Mouse (Mus musculus) hindbrain, embryonic 13.5 days (tissue): ENCODE measurements around the gene Prdx5. TPM values are rescaled to one million over a fixed set of nuclear protein-coding genes. Genes with fewer than 3 reads are reported as not detected.

Experiments
- ATAC-seq: fragments of 200-750 bp; cut with Nextera tagmentation; 2 replicates; pipeline ENCODE4 v1.8.0; 2017; ENCODE audit warnings: moderate TSS enrichment; ENCODE audit not compliant: low FRiP score
- H3K27ac ChIP-seq: fragments of 300-500 bp; sonication (generic); 2 replicates; pipeline ENCODE4 v1.5.1; 2015; ENCODE audit warnings: inconsistent platforms, mild to moderate bottlenecking, moderate library complexity
- H3K27me3 ChIP-seq: fragments of 300-500 bp; sonication (generic); 2 replicates; pipeline ENCODE4 v1.6.1; 2015; ENCODE audit warnings: mild to moderate bottlenecking, inconsistent platforms
- H3K36me3 ChIP-seq: fragments of 300-500 bp; sonication (generic); 2 replicates; pipeline ENCODE4 v1.6.1; 2015; ENCODE audit warnings: mild to moderate bottlenecking, inconsistent platforms
- H3K4me1 ChIP-seq: fragments of 300-500 bp; sonication (generic); replicated peaks from 2 replicates; pipeline ENCODE4 v1.6.1; 2015; ENCODE audit warnings: inconsistent platforms
- H3K4me2 ChIP-seq: fragments of 300-500 bp; sonication (generic); 2 replicates; pipeline ENCODE4 v1.6.1; 2015; ENCODE audit warnings: inconsistent platforms, mild to moderate bottlenecking, moderate library complexity
- H3K4me3 ChIP-seq: fragments of 300-500 bp; sonication (generic); 2 replicates; pipeline ENCODE4 v1.5.1; 2015; ENCODE audit warnings: mild to moderate bottlenecking, inconsistent platforms
- H3K9ac ChIP-seq: fragments of 300-500 bp; sonication (generic); 2 replicates; pipeline ENCODE4 v1.6.1; 2015; ENCODE audit warnings: mild to moderate bottlenecking, inconsistent platforms
- H3K9me3 ChIP-seq: fragments of 300-500 bp; sonication (generic); 2 replicates; pipeline ENCODE4 v1.6.1; 2016; ENCODE audit warnings: inconsistent platforms
- WGBS: fragments of 180-500 bp; shearing (Covaris S2); methylation state at CpG from one replicate; pipeline ENCODE4 v1.1.7; 2015; 5-methylcytosine and 5-hydroxymethylcytosine counted together
- microRNA-seq: library from miRNA; unstranded; fragments of <30 nt; microRNA quantifications from one replicate; pipeline ENCODE4, GENCODE M21; 2016
- polyA plus RNA-seq: library from polyadenylated mRNA; unstranded; fragments of >200 nt; fragmentation: Nextera tagmentation; extraction: Ambion mirVana; gene quantifications from 2 replicates; pipeline ENCODE4 v1.2.1, GENCODE M21; 2015

The Prdx5 gene
- polyA plus RNA-seq, 1 experiment from 2014 or later: 284 TPM

DNA sequence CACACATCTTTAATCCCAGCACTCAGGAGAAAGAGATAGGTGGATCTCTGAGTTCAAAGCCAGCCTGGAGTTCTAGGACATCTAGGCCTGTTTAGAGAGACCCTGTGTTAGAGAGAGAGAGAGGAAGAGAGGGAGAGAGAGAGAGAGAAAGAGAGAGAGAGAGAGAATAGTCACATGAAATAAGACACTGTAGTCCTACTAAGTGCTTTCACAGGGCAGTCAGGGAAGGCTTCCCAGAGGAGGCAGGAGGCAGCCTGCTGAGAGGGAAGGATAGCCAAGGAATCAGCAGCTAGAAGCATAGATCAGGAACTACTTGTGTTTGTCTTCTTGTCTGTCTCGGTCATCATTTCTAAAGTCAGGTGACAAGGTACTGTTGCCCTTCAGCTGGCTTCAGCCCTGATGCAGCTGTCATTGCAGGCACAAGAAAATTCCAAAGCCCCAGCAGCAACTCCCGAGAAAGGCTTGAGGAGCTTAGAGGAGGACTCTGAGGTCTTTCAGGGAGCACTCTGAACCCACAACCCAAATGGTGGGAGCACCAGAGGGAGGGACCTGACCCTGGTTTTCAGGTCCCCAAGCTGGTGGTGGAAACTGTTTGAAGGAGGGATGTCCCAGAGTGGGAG lies 50.8 kb downstream of the Prdx5 start:
- Histone ChIP-seq H3K4me2 (no peak overlapping the region), H3K36me3 (no peaks in the 10 kb centered on the region)
- WGBS: 85% methylated on average over 2 of the region's 2 CpGs

DNA sequence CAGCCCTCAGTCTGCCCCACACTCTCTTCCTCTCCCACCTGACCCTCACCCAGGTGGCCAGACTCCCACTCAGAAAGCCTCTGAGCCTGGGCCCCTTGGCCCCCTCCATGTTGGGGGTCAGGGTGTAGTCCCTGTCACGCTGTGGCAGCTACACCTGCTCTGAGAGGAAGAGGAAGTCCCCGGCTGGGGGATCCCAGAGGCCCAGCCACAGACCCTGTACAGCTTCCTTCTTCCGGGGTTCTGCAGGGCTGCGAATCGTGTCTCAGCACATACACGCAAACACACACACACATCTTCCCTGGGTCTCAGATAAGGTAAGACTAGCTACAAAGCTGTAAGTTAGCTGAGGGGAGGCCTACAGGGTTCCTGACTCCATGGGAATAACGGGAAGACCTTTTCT lies 51.9 kb downstream of the Prdx5 start, which contains the start of gene Ccdc88b:
Gene Ccdc88b (minus strand): TSS at position 181 of the 400 bp plus-strand sequence.
- no peak within 1 kb of the TSS for H3K27ac ChIP-seq
- H3K27me3 ChIP-seq: peaks cover 28% of the 10 kb centered on the region
- no peak within 1 kb of the TSS for H3K9ac ChIP-seq
- H3K36me3 ChIP-seq: no peaks in the 10 kb centered on the region
- H3K4me2 ChIP-seq: no peak within 1 kb of the TSS
- WGBS: 72% methylated on average over 7 of the region's 7 CpGs
- no peak for ATAC-seq
- H3K4me1 ChIP-seq: peaks cover 23% of the 10 kb centered on the region
- no peaks in the 10 kb centered on the region for H3K9me3 ChIP-seq
- H3K4me3 ChIP-seq: no peak within 1 kb of the TSS

More for the DNA sequence above, 50.8 kb downstream of the Prdx5 start:
- H3K4me1 ChIP-seq: peaks cover 23% of the 10 kb centered on the region
- H3K9ac ChIP-seq: no peak overlapping the region
- no peak overlapping the region for H3K27ac ChIP-seq
- ATAC-seq: no peak
- no peak overlapping the region for H3K4me3 ChIP-seq
- no peaks in the 10 kb centered on the region for H3K9me3 ChIP-seq
- peaks cover 17% of the 10 kb centered on the region for H3K27me3 ChIP-seq

DNA sequence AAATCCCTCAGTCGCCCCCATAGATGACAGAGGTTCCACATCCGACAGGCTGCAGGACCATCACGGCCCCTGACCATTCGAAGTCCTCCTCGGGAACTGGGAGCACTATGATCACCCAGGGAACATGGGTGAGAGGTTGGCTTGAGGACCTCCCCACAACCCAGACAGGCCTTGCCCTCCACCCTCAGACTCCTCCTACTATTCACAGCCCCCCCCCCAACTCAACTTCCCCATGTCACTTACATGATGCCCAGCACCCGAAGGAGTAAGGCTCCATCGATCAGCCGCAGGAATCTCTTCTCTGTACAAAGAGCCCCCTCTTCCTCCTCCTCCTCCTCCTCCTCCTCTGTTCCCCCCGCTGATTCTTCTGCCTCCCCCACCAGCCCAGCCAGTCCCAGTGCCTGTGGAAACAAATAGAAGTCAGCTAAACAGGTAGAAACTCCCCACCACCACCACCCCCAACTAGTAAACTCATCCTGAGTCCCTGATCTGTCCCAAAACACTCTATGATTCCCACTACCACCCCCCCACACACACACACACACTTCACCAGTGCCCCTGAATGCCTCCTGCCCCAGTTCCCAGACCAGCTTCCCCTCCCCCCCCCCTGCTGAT lies 52.4 kb downstream of the Prdx5 start:
- no peak overlapping the region for H3K4me3 ChIP-seq
- no peaks in the 10 kb centered on the region for H3K9me3 ChIP-seq
- no peak for ATAC-seq
- peaks cover 33% of the 10 kb centered on the region for H3K27me3 ChIP-seq
- WGBS: 77% methylated on average over 9 of the region's 9 CpGs
- H3K9ac ChIP-seq: no peak overlapping the region
- H3K4me2 ChIP-seq: no peak overlapping the region
- peaks cover 23% of the 10 kb centered on the region for H3K4me1 ChIP-seq
- H3K27ac ChIP-seq: no peak overlapping the region
- H3K36me3 ChIP-seq: no peaks in the 10 kb centered on the region

DNA sequence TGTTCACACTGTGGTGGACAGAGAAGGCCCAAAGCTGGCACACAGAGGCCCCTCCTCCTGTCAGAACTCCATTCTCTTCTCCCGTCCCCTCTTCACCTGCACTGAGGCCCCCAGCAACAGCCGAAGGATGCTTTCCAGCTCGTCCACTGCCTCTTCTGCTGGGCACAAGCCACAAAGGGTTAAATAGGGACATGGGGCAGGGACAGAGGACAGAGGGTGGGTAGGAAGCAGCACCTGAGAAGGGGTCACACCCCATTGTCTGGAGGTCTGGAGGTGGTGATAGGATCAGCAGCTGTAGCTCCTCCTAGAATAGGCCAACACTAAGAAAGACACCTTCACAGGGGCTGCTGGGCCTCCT lies 52.9 kb downstream of the Prdx5 start:
- no peak overlapping the region for H3K9ac ChIP-seq
- H3K9me3 ChIP-seq: no peaks in the 10 kb centered on the region
- WGBS: 53% methylated on average over 3 of the region's 3 CpGs
- H3K4me2 ChIP-seq: no peak overlapping the region
- no peak overlapping the region for H3K27ac ChIP-seq
- H3K4me1 ChIP-seq: peaks cover 23% of the 10 kb centered on the region
- peaks cover 34% of the 10 kb centered on the region for H3K27me3 ChIP-seq
- ATAC-seq: no peak
- H3K36me3 ChIP-seq: no peaks in the 10 kb centered on the region
- no peak overlapping the region for H3K4me3 ChIP-seq

Small RNAs within 50 kb of the gene (microRNA-seq; reads per million reads assigned to microRNA genes)
- gene Mir6990: 3.0 reads per million, percentile 7 among the genes with 10 or more reads in this experiment

Other genes starting within 250 kb of the Prdx5 start
- 7.0 and 7.3 TPM in 2 replicates for gene Rps6ka4, start 69.5 kb downstream of the Prdx5 start, polyA plus RNA-seq
- 1.0 and 1.1 TPM in 2 replicates for gene Ccdc88b, start 51.9 kb downstream of the Prdx5 start, polyA plus RNA-seq
- gene Trmt112, start 408 bp downstream of the Prdx5 start, polyA plus RNA-seq: 115 and 121 TPM in 2 replicates
- 15.8 and 16.6 TPM in 2 replicates for gene Esrra, start 11.7 kb upstream of the Prdx5 start, polyA plus RNA-seq
- gene Catsperz, start 15.3 kb upstream of the Prdx5 start, polyA plus RNA-seq: 0.86 and 1.00 TPM in 2 replicates
- gene Kcnk4, start 24.4 kb upstream of the Prdx5 start, polyA plus RNA-seq: 1.7 and 2.2 TPM in 2 replicates
- 83.1 and 86.9 TPM in 2 replicates for gene Bad, start 31.8 kb upstream of the Prdx5 start, polyA plus RNA-seq
- 53.1 and 54.7 TPM in 2 replicates for gene Gpr137, start 32.4 kb upstream of the Prdx5 start, polyA plus RNA-seq
- 114 and 143 TPM in 2 replicates for gene Ppp1r14b, start 64.9 kb upstream of the Prdx5 start, polyA plus RNA-seq
- 11.5 and 11.7 TPM in 2 replicates for gene Plcb3, start 66.4 kb upstream of the Prdx5 start, polyA plus RNA-seq
- gene Fkbp2, start 70.4 kb upstream of the Prdx5 start, polyA plus RNA-seq: 108 and 109 TPM in 2 replicates
- 33.5 and 34.9 TPM in 2 replicates for gene Vegfb, start 77.5 kb upstream of the Prdx5 start, polyA plus RNA-seq
- gene Dnajc4, start 82.5 kb upstream of the Prdx5 start, polyA plus RNA-seq: 24.2 and 25.9 TPM in 2 replicates
- 18.6 and 23.8 TPM in 2 replicates for gene Nudt22, start 86.0 kb upstream of the Prdx5 start, polyA plus RNA-seq
- gene Trpt1, start 86.0 kb upstream of the Prdx5 start, polyA plus RNA-seq: 16.6 and 18.0 TPM in 2 replicates
- 4.4 and 5.6 TPM in 2 replicates for gene Fermt3, start 109.4 kb upstream of the Prdx5 start, polyA plus RNA-seq
- 233 and 239 TPM in 2 replicates for gene Stip1, start 129.9 kb upstream of the Prdx5 start, polyA plus RNA-seq
- gene Macrod1, start 146.7 kb upstream of the Prdx5 start, polyA plus RNA-seq: 4.2 and 5.3 TPM in 2 replicates
- gene Flrt1, start 195.6 kb upstream of the Prdx5 start, polyA plus RNA-seq: 7.1 and 8.1 TPM in 2 replicates